Mouse (Mus musculus): ENCODE results near the gene Nat8f7.
"Not testable (repeated sequence)": the region's sequence is repeated elsewhere in the genome, so short reads cannot be mapped to it uniquely, and the experiment has no call there.

Gene Nat8f7

GRCm38 (mm10) chr6:85713105-85713504 lies at the start of gene Nat8f7:
Gene Nat8f7 (minus strand): TSS chr6:85713205.
- DNase-seq: not testable (repeated sequence)

GRCm38 (mm10) chr6:85762678-85763077 lies 49.7 kb upstream of the Nat8f7 start:
- not testable (repeated sequence) for DNase-seq

GRCm38 (mm10) chr6:85755705-85756249 lies 42.8 kb upstream of the Nat8f7 start:
- DNase-seq: not testable (repeated sequence)

GRCm38 (mm10) chr6:85709607-85710006 lies 3.4 kb downstream of the Nat8f7 start:
- not testable (repeated sequence) for DNase-seq

- not testable (repeated sequence) for DNase-seq
Observed at GRCm38 (mm10) chr6:85709206-85709605, 3.8 kb downstream of the Nat8f7 start.

- DNase-seq: not testable (repeated sequence)
Observed at GRCm38 (mm10) chr6:85701943-85702342, 11.1 kb downstream of the Nat8f7 start.

Measured in right cerebral cortex, postnatal 14 days (tissue).